Mouse (Mus musculus): ENCODE measurements at regions not wholly inside any gene's neighbourhood (a gene's known extent, or its start where the extent isn't known, plus 50 kb on each side); places are given as distances from the start of the nearest gene placed in this dataset.

- TF ChIP-seq POLR2A (IDR thresholded peaks at IDR 0.05; ENCODE audit: insufficient read depth, low read depth, low read length): no peak
- no peak for TF ChIP-seq CTCF (IDR thresholded peaks at IDR 0.05; ENCODE audit: insufficient read depth, low read depth, low read length)
These were observed 233.7 kb upstream of the Tbl1xr1 start for GRCm38 (mm10) chr3:21842545-21843291.
